Mouse (Mus musculus) embryonic facial prominence, embryonic 11.5 days (tissue): ENCODE measurements around the gene Ttbk1. TPM values are rescaled to one million over a fixed set of nuclear protein-coding genes. Genes with fewer than 3 reads are reported as not detected.
A peak's percentile ranks its signal among the peaks of the same experiment; 100 is the strongest.
"Not testable (repeated sequence)": the region's sequence is repeated elsewhere in the genome, so short reads cannot be mapped to it uniquely, and the experiment has no call there.

ENCODE experiments used
- ATAC-seq: fragments of 200-750 bp; cut with Nextera tagmentation; replicated peaks from 2 replicates; pipeline ENCODE4 v1.8.0; 2017; ENCODE audit warnings: low read depth; ENCODE audit not compliant: insufficient number of reproducible peaks, low FRiP score, low TSS enrichment
- DNase-seq: peaks from one replicate; pipeline ENCODE4 v3.0.0-alpha.2; 2015; ENCODE audit warnings: low spot score
- H3K27ac ChIP-seq: fragments of 300-500 bp; sonication (generic); replicated peaks from 2 replicates; pipeline ENCODE4 v1.5.1; 2014; ENCODE audit warnings: mild to moderate bottlenecking, low read depth, low read length, control low read depth
- H3K27me3 ChIP-seq: fragments of 300-500 bp; sonication (generic); 2 replicates; pipeline ENCODE4 v1.6.1; 2014; ENCODE audit warnings: mild to moderate bottlenecking, low read length, moderate library complexity, mixed read lengths; ENCODE audit not compliant: control insufficient read depth, insufficient read depth
- H3K36me3 ChIP-seq: fragments of 300-500 bp; sonication (generic); replicated peaks from 2 replicates; pipeline ENCODE4 v1.6.1; 2014; ENCODE audit warnings: low read depth, mild to moderate bottlenecking, low read length, moderate library complexity, mixed read lengths; ENCODE audit not compliant: control insufficient read depth, insufficient read depth
- H3K4me1 ChIP-seq: fragments of 300-500 bp; sonication (generic); 2 replicates; pipeline ENCODE4 v1.6.1; 2014; ENCODE audit warnings: low read length, mixed read lengths; ENCODE audit not compliant: control insufficient read depth, insufficient read depth
- H3K4me2 ChIP-seq: fragments of 300-500 bp; sonication (generic); 2 replicates; pipeline ENCODE4 v1.6.1; 2014; ENCODE audit warnings: low read depth, mild to moderate bottlenecking, control low read depth, low read length, moderate library complexity
- H3K4me3 ChIP-seq: fragments of 300-500 bp; sonication (generic); 2 replicates; pipeline ENCODE4 v1.5.1; 2014; ENCODE audit warnings: low read depth, low read length, control low read depth
- H3K9ac ChIP-seq: fragments of 300-500 bp; sonication (generic); replicated peaks from 2 replicates; pipeline ENCODE4 v1.6.1; 2014; ENCODE audit warnings: mild to moderate bottlenecking, control low read depth, low read length
- H3K9me3 ChIP-seq: fragments of 300-500 bp; sonication (generic); replicated peaks from 2 replicates; pipeline ENCODE4 v1.6.1; 2016; ENCODE audit warnings: mild to moderate bottlenecking, low read length, inconsistent platforms, mixed read lengths; ENCODE audit not compliant: control insufficient read depth
- WGBS: fragments of 180-500 bp; shearing (Covaris S2); extraction: QIAGEN DNeasy Blood & Tissue Kit; methylation state at CpG from one replicate; pipeline ENCODE4 v1.1.7; 2014; 5-methylcytosine and 5-hydroxymethylcytosine counted together
- polyA plus RNA-seq: library from polyadenylated mRNA; unstranded; fragments of >200 nt; fragmentation: Nextera tagmentation; extraction: Ambion mirVana; gene quantifications from 2 replicates; pipeline ENCODE4 v1.2.1, GENCODE M21; 2014

Gene Ttbk1
- polyA plus RNA-seq, 1 experiment from 2014 or later, result 0.38 TPM

GRCm38 (mm10) chr17:46496081-46496480 is 8.6 kb upstream of the Ttbk1 start:
- not testable (repeated sequence) for DNase-seq, H3K4me2 ChIP-seq, H3K9ac ChIP-seq, H3K36me3 ChIP-seq, H3K4me3 ChIP-seq, H3K27me3 ChIP-seq, H3K27ac ChIP-seq, H3K4me1 ChIP-seq, H3K9me3 ChIP-seq
- 0 out of 2 replicates have a peak, but pooled peaks have one; percentile 12 for ATAC-seq

DNA sequence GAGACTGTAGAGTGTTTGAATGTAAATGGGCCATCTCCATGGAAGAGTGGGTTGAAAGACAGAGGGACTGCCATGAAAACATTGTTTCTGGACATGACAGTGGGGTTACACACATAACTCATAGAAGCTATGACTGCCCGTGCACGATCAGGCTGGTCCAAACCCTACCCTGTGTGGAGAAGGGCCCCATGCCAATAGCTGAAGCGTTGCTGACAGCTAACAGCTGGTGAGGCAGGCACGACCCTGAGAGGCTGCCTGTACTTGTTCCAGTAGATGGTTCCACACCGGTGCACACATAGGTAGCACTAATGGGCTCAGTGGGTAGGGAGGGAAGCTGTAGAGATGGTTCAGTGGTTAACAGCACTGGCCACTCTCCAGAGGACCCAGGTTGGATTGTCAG is 8.0 kb upstream of the Ttbk1 start:
- Histone ChIP-seq H3K9me3 (no peaks in the 10 kb centered on the region), H3K4me1 (no peaks in the 10 kb centered on the region; the same call in 1 of the 2 replicates), H3K4me2 (no peak overlapping the region), H3K36me3 (peaks cover 2% of the 10 kb centered on the region; the same call in 1 of the 2 replicates), H3K27ac (no peak overlapping the region), H3K27me3 (no peaks in the 10 kb centered on the region), H3K9ac (no peak overlapping the region), H3K4me3 (no peak overlapping the region)
- no peak for ATAC-seq
- no peak for DNase-seq
- 84% methylated on average over 5 of the region's 5 CpGs for WGBS

GRCm38 (mm10) chr17:46486995-46487394 is 480 bp downstream of the Ttbk1 start:
- WGBS, result 4% methylated on average over 4 of the region's 22 CpGs
- H3K27me3 ChIP-seq, result peaks cover 52% of the 10 kb centered on the region
- H3K4me1 ChIP-seq, result 0 out of 2 replicates have a peak, but pooled peaks cover 4% of the 10 kb centered on the region
- DNase-seq, result peak; percentile 9
- peak overlapping the region; percentile 85 for H3K4me2 ChIP-seq
- no peak; the same call in 1 of the 2 replicates for ATAC-seq
- H3K4me3 ChIP-seq, result peak overlapping the region; percentile 50
- H3K9me3 ChIP-seq, result no peaks in the 10 kb centered on the region
- no peaks in the 10 kb centered on the region for H3K36me3 ChIP-seq
- no peak overlapping the region for H3K27ac ChIP-seq
- H3K9ac ChIP-seq, result peak overlapping the region; percentile 53

- no peaks in the 10 kb centered on the region for H3K36me3 ChIP-seq
- no peak overlapping the region for H3K27ac ChIP-seq
- H3K4me2 ChIP-seq, result no peak overlapping the region
- H3K9ac ChIP-seq, result no peak overlapping the region; the same call in 1 of the 2 replicates
- WGBS, result 12% methylated on average over 6 of the region's 6 CpGs
- H3K4me1 ChIP-seq, result 0 out of 2 replicates have a peak, but pooled peaks cover 4% of the 10 kb centered on the region
- H3K4me3 ChIP-seq, result no peak overlapping the region
- ATAC-seq (no peak), DNase-seq (no peak)
- no peaks in the 10 kb centered on the region for H3K9me3 ChIP-seq
- H3K27me3 ChIP-seq, result peaks cover 52% of the 10 kb centered on the region
These were observed 3.0 kb downstream of the Ttbk1 start for GRCm38 (mm10) chr17:46484461-46484875.

DNA sequence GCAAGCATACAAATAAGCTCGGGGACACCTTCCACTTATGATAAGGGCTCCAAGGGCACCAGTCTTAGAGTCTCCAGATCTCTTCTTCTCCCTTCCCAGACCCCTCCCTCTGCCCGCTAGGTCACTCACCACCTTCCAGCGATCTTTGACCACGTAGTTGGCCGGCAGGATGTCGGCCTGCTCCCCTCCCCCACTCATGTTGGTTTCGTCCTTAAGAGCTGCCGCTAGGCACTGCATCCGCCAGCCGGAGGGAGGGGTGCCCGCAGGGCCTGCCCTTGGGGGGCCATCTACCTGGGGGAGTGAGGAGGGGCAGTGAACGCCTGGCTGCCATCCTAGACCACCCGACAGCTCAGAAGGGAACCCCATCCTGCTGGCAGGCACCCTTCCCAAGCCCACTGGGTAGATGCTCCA is 3.4 kb downstream of the Ttbk1 start:
- Histone ChIP-seq H3K4me2 (peak overlapping the region; percentile 39), H3K36me3 (no peaks in the 10 kb centered on the region), H3K27me3 (peaks cover 52% of the 10 kb centered on the region), H3K27ac (no peak overlapping the region), H3K9me3 (no peaks in the 10 kb centered on the region), H3K4me1 (0 out of 2 replicates have a peak, but pooled peaks cover 4% of the 10 kb centered on the region), H3K4me3 (peak overlapping the region; percentile 18; the same call in 1 of the 2 replicates), H3K9ac (no peak overlapping the region; the same call in 1 of the 2 replicates)
- ATAC-seq (no peak), DNase-seq (peak; percentile 9)
- WGBS, result 2% methylated on average over 13 of the region's 13 CpGs

- H3K27ac ChIP-seq, result no peak overlapping the region
- ATAC-seq, result peak; percentile 19; the same call in 1 of the 2 replicates
- under 1% methylated on average over 16 of the region's 16 CpGs for WGBS
- no peaks in the 10 kb centered on the region for H3K9me3 ChIP-seq
- 0 out of 2 replicates have a peak, but pooled peaks cover 4% of the 10 kb centered on the region for H3K4me1 ChIP-seq
- H3K36me3 ChIP-seq, result no peaks in the 10 kb centered on the region
- peak overlapping the region; percentile 39 for H3K4me2 ChIP-seq
- no peak overlapping the region for H3K9ac ChIP-seq
- DNase-seq, result peak; percentile 70
- peak overlapping the region; percentile 18; the same call in 1 of the 2 replicates for H3K4me3 ChIP-seq
- peaks cover 52% of the 10 kb centered on the region for H3K27me3 ChIP-seq
These were observed 3.9 kb downstream of the Ttbk1 start for GRCm38 (mm10) chr17:46483561-46484001.

- Histone ChIP-seq H3K4me3 (no peak overlapping the region), H3K27me3 (no peaks in the 10 kb centered on the region), H3K27ac (no peak overlapping the region), H3K9ac (no peak overlapping the region), H3K36me3 (no peaks in the 10 kb centered on the region), H3K4me1 (no peaks in the 10 kb centered on the region), H3K9me3 (no peaks in the 10 kb centered on the region), H3K4me2 (no peak overlapping the region)
- DNase-seq (no peak), ATAC-seq (no peak)
- 86% methylated on average over 15 of the region's 15 CpGs for WGBS
These were observed 10.2 kb downstream of the Ttbk1 start for GRCm38 (mm10) chr17:46477286-46477685.

DNA sequence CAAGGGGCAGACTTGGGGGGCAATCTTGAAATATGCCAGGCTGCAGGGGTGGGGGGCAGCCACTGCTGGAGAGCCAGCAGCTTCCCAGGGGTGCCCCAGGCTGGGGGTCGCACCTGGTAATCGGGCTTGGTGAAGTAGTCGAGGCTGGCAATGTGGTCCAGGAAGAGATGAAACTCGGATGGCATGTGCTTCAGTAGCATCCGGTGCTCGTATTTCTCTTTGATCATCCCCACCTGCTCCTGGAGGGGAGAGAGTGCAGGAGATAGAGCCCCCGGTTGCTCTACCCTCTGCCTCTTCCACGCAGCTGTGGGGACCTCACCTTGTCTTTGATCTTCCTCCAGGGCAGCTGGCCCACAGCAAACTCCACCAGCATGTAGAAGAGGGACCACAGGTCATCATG is 10.9 kb downstream of the Ttbk1 start:
- no peak for ATAC-seq
- 78% methylated on average over 8 of the region's 8 CpGs for WGBS
- no peak overlapping the region for H3K27ac ChIP-seq
- H3K9me3 ChIP-seq, result no peaks in the 10 kb centered on the region
- DNase-seq, result no peak
- H3K4me2 ChIP-seq, result no peak overlapping the region
- no peak overlapping the region for H3K9ac ChIP-seq
- H3K27me3 ChIP-seq, result no peaks in the 10 kb centered on the region
- no peaks in the 10 kb centered on the region for H3K36me3 ChIP-seq
- H3K4me1 ChIP-seq, result no peaks in the 10 kb centered on the region
- H3K4me3 ChIP-seq, result no peak overlapping the region
